Mouse (Mus musculus) hindbrain, embryonic 10.5 days (tissue): ENCODE results near the gene Btbd35f2. TPM values are rescaled to one million over a fixed set of nuclear protein-coding genes. Genes with fewer than 3 reads are reported as not detected.
"Not testable (repeated sequence)": the region's sequence is repeated elsewhere in the genome, so short reads cannot be mapped to it uniquely, and the experiment has no call there.

ENCODE experiments used
- DNase-seq: peaks from one replicate; pipeline ENCODE4 v3.0.0-alpha.2; 2017; ENCODE audit warnings: low spot score
- H3K27ac ChIP-seq: fragments of 300-500 bp; sonication (generic); 2 replicates; pipeline ENCODE4 v1.5.1; 2016; ENCODE audit warnings: mild to moderate bottlenecking, moderate library complexity
- H3K27me3 ChIP-seq: fragments of 300-500 bp; sonication (generic); 2 replicates; pipeline ENCODE4 v1.6.1; 2016; ENCODE audit warnings: mild to moderate bottlenecking; ENCODE audit not compliant: poor library complexity, insufficient read depth, severe bottlenecking
- H3K36me3 ChIP-seq: fragments of 300-500 bp; sonication (generic); 2 replicates; pipeline ENCODE4 v1.6.1; 2016; ENCODE audit warnings: mild to moderate bottlenecking, moderate library complexity
- H3K4me1 ChIP-seq: fragments of 300-500 bp; sonication (generic); replicated peaks from 2 replicates; pipeline ENCODE4 v1.6.1; 2016; ENCODE audit warnings: mild to moderate bottlenecking
- H3K4me3 ChIP-seq: fragments of 300-500 bp; sonication (generic); 2 replicates; pipeline ENCODE4 v1.5.1; 2016; ENCODE audit warnings: mild to moderate bottlenecking, moderate library complexity
- H3K9me3 ChIP-seq: fragments of 300-500 bp; sonication (generic); 2 replicates; pipeline ENCODE4 v1.6.1; 2016; ENCODE audit warnings: mild to moderate bottlenecking, moderate library complexity
- WGBS: fragments of 180-500 bp; shearing (Covaris S2); methylation state at CpG from one replicate; pipeline ENCODE4 v1.1.7; 2016; 5-methylcytosine and 5-hydroxymethylcytosine counted together
- polyA plus RNA-seq: library from polyadenylated mRNA; unstranded; fragments of >200 nt; fragmentation: Nextera tagmentation; extraction: Ambion mirVana; gene quantifications from 2 replicates; pipeline ENCODE4 v1.2.1, GENCODE M21; 2016

Gene Btbd35f2
- not detected in 2 replicates for polyA plus RNA-seq

- WGBS: 100% methylated on average over 1 of the region's 3 CpGs
- H3K4me3 ChIP-seq, H3K27me3 ChIP-seq, H3K36me3 ChIP-seq, DNase-seq, H3K27ac ChIP-seq, H3K9me3 ChIP-seq, H3K4me1 ChIP-seq: not testable (repeated sequence)
These were observed at the start of gene Btbd35f2 for GRCm38 (mm10) chrX:32278094-32278493. TSS of gene Btbd35f2 (plus strand) at chrX:32278394.

Other genes starting within 250 kb of the Btbd35f2 start
- not detected in 2 replicates for gene Btbd35f22, start 230.6 kb upstream of the Btbd35f2 start, polyA plus RNA-seq